Mouse (Mus musculus) intestine, embryonic 16.5 days (tissue): Measurements from ENCODE around the gene Olfr633. TPM values are rescaled to one million over a fixed set of nuclear protein-coding genes. Genes with fewer than 3 reads are reported as not detected.
A peak's percentile ranks its signal among the peaks of the same experiment; 100 is the strongest.
"Not testable (repeated sequence)": the region's sequence is repeated elsewhere in the genome, so short reads cannot be mapped to it uniquely, and the experiment has no call there.

ENCODE experiments used
- ATAC-seq: fragments of 200-750 bp; cut with Nextera tagmentation; 2 replicates; pipeline ENCODE4 v1.8.0; 2017; ENCODE audit warnings: moderate TSS enrichment, moderate library complexity
- H3K27ac ChIP-seq: fragments of 300-500 bp; sonication (generic); 2 replicates; pipeline ENCODE4 v1.5.1; 2014; ENCODE audit warnings: mild to moderate bottlenecking, low read length
- H3K27me3 ChIP-seq: fragments of 300-500 bp; sonication (generic); replicated peaks from 2 replicates; pipeline ENCODE4 v1.6.1; 2014; ENCODE audit warnings: low read length, control low read depth, mixed read lengths; ENCODE audit not compliant: control insufficient read depth, insufficient read depth
- H3K36me3 ChIP-seq: fragments of 300-500 bp; sonication (generic); 2 replicates; pipeline ENCODE4 v1.6.1; 2014; ENCODE audit warnings: low read length, control low read depth; ENCODE audit not compliant: control insufficient read depth, insufficient read depth
- H3K4me1 ChIP-seq: fragments of 300-500 bp; sonication (generic); 2 replicates; pipeline ENCODE4 v1.6.1; 2014; ENCODE audit warnings: low read length, control low read depth, mixed read lengths; ENCODE audit not compliant: control insufficient read depth, insufficient read depth
- H3K4me2 ChIP-seq: fragments of 300-500 bp; sonication (generic); 2 replicates; pipeline ENCODE4 v1.6.1; 2014; ENCODE audit warnings: low read depth, low read length, control low read depth
- H3K4me3 ChIP-seq: fragments of 300-500 bp; sonication (generic); 2 replicates; pipeline ENCODE4 v1.5.1; 2014; ENCODE audit warnings: mild to moderate bottlenecking, low read length
- H3K9ac ChIP-seq: fragments of 300-500 bp; sonication (generic); 2 replicates; pipeline ENCODE4 v1.6.1; 2014; ENCODE audit warnings: low read depth, low read length
- H3K9me3 ChIP-seq: fragments of 300-500 bp; sonication (generic); 2 replicates; pipeline ENCODE4 v1.6.1; 2016; ENCODE audit warnings: low read length, control low read depth; ENCODE audit not compliant: control insufficient read depth
- WGBS: fragments of 180-500 bp; shearing (Covaris S2); extraction: QIAGEN DNeasy Blood & Tissue Kit; methylation state at CpG from one replicate; pipeline ENCODE4 v1.1.7; 2014; 5-methylcytosine and 5-hydroxymethylcytosine counted together
- polyA plus RNA-seq: library from polyadenylated mRNA; unstranded; fragments of >200 nt; fragmentation: Nextera tagmentation; extraction: Ambion mirVana; gene quantifications from 2 replicates; pipeline ENCODE4 v1.2.1, GENCODE M21; 2015

Gene Olfr633
- not detected in 2 replicates for polyA plus RNA-seq

- Histone ChIP-seq H3K36me3 (no peaks in the 10 kb centered on the region), H3K9me3 (no peaks in the 10 kb centered on the region), H3K9ac (no peak within 1 kb of the TSS), H3K4me1 (no peaks in the 10 kb centered on the region), H3K27ac (no peak within 1 kb of the TSS), H3K4me3 (no peak within 1 kb of the TSS), H3K4me2 (no peak within 1 kb of the TSS), H3K27me3 (no peaks in the 10 kb centered on the region)
- no peak for ATAC-seq
Observed at GRCm38 (mm10) chr7:103944137-103944536, at the start of gene Olfr633. Gene Olfr633, plus strand, starts transcription at chr7:103944437.

DNA sequence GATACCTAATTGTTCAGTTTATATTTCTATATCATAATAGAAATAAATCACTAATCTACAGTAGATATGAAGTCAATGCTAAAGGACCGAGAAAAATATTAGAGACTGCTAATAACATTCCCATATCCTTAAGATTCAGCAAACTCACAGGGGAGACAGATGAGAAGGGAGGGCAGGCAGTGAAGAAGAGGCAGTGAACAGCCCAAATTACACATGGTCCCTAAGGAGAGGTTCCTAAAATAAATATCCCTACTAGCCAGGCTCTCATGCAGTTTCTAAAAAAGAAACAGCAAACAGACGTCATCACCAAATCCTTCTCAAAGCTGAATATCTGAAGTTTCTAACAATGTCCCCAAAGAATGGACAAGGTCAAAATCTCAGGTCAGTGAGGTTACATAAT is 41.0 kb upstream of the Olfr633 start, which contains the start of gene Olfr65:
Gene Olfr65 (plus strand): TSS at position 301 of the 400 bp plus-strand sequence.
- no peak within 1 kb of the TSS for H3K4me2 ChIP-seq
- H3K9ac ChIP-seq, result no peak within 1 kb of the TSS
- H3K36me3 ChIP-seq, result no peaks in the 10 kb centered on the region
- H3K4me3 ChIP-seq, result no peak within 1 kb of the TSS
- no peak within 1 kb of the TSS for H3K27ac ChIP-seq
- 83% methylated on average over 2 of the region's 2 CpGs for WGBS
- H3K9me3 ChIP-seq, result no peaks in the 10 kb centered on the region
- no peaks in the 10 kb centered on the region for H3K4me1 ChIP-seq
- no peak for ATAC-seq
- no peaks in the 10 kb centered on the region for H3K27me3 ChIP-seq

DNA sequence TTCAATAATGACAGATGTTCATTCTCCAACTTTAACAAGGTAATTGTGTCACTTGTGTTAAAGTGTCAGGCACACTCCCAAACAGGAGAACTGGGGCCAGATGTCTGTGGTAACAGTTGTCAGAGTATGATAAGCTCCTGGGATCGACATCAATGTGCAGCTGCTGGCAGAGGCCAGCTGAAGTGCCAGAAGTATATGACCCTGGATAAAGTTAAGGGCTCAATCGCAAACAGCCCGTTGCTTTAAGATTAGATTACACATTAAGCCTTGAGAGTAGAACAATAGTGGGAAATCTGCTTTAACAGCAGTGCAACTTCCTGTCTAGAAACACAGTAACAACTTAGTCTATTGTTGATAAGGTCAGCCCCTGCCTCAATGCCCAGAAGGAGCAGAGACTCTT is 34.2 kb upstream of the Olfr633 start:
- no peaks in the 10 kb centered on the region for H3K36me3 ChIP-seq
- no peaks in the 10 kb centered on the region for H3K9me3 ChIP-seq
- no peak overlapping the region for H3K4me2 ChIP-seq
- no peak overlapping the region for H3K9ac ChIP-seq
- 29% methylated on average over 3 of the region's 3 CpGs for WGBS
- H3K27ac ChIP-seq, result no peak overlapping the region
- no peak overlapping the region for H3K4me3 ChIP-seq
- H3K4me1 ChIP-seq, result no peaks in the 10 kb centered on the region
- no peaks in the 10 kb centered on the region for H3K27me3 ChIP-seq
- ATAC-seq, result peak; percentile 98

DNA sequence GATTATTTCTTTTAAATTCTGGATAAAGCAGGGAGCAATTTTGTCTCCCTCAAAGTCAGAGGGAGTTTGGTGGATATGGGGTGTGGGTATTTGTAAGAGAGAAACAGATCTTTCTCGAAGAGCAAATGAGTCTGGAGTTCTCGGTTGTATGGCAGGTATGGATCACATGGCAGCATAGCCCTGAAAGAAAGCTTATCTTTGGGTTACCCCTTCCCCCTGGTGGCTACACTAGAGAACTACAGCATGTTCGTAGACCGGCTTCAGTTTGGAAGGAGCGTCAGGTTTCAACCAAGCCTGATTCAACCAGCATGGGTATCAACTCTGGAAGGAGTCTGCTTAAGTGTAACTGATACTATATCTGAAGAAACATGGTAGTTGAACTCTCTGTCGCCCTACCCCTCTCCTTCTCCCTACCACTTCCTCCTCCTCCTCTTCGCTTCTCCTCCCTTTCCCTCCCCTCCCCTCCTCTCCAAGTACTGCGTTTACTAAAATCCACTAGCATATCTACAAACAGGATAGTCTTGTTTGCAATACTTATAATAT is 31.2 kb upstream of the Olfr633 start:
- no peak overlapping the region for H3K9ac ChIP-seq
- H3K4me3 ChIP-seq, result no peak overlapping the region
- H3K36me3 ChIP-seq, result no peaks in the 10 kb centered on the region
- 52% methylated on average over 8 of the region's 8 CpGs for WGBS
- no peaks in the 10 kb centered on the region for H3K9me3 ChIP-seq
- no peak overlapping the region for H3K27ac ChIP-seq
- H3K27me3 ChIP-seq, result no peaks in the 10 kb centered on the region
- no peak overlapping the region for H3K4me2 ChIP-seq
- ATAC-seq, result no peak
- H3K4me1 ChIP-seq, result no peaks in the 10 kb centered on the region

DNA sequence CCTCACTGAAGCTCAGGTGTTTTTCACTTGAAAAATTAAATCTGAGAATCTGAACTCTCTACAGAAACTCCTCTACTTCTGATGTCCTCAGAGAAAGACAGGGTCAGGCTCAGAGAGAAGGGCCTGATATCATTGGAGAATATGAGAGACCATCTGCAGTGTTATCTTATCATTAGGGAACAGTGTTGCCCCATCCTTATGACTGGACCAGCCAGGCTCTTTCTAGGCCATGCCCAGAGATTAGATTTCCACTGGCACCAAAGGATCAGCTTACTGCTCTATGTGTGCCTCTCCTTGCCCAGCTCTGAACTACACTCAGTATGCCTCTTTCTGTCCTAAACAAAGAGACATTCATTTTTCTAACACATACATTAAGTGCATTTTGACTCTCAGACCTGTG is 28.9 kb upstream of the Olfr633 start:
- H3K36me3 ChIP-seq, result no peaks in the 10 kb centered on the region
- H3K27ac ChIP-seq, result no peak overlapping the region
- H3K4me2 ChIP-seq, result no peak overlapping the region
- no peaks in the 10 kb centered on the region for H3K9me3 ChIP-seq
- no peaks in the 10 kb centered on the region for H3K27me3 ChIP-seq
- H3K4me3 ChIP-seq, result no peak overlapping the region
- H3K9ac ChIP-seq, result no peak overlapping the region
- no peaks in the 10 kb centered on the region for H3K4me1 ChIP-seq
- ATAC-seq, result peak; percentile 71

DNA sequence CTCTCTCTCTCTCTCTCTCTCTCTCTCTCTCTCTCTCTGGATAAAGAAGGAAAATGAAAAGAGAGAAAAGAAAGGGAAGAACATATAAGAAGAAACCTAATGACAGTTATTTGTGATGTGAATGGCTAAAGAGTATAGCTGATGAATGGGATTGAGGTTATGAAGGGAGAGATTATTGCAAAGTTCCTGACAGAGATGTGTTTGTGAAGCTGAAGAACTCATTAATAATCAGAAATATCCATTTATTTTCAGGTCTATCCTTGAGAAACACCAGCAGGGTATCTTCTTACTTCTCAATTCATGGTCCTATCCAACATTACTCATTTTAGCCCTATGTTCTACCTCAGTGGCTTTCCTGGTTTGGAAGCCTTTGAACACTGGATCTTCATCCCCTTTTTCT is 15.7 kb upstream of the Olfr633 start, which contains the start of gene Olfr631:
Gene Olfr631 (plus strand): TSS at position 301 of the 400 bp plus-strand sequence.
- no peaks in the 10 kb centered on the region for H3K4me1 ChIP-seq
- H3K4me3 ChIP-seq, result no peak within 1 kb of the TSS
- no peaks in the 10 kb centered on the region for H3K36me3 ChIP-seq
- no peak within 1 kb of the TSS for H3K9ac ChIP-seq
- H3K4me2 ChIP-seq, result no peak within 1 kb of the TSS
- no peak within 1 kb of the TSS for H3K27ac ChIP-seq
- no peaks in the 10 kb centered on the region for H3K27me3 ChIP-seq
- H3K9me3 ChIP-seq, result no peaks in the 10 kb centered on the region
- no peak for ATAC-seq

- Histone ChIP-seq H3K9me3 (no peaks in the 10 kb centered on the region), H3K27me3 (no peaks in the 10 kb centered on the region), H3K9ac (no peak within 1 kb of the TSS), H3K36me3 (no peaks in the 10 kb centered on the region), H3K4me2 (no peak within 1 kb of the TSS), H3K27ac (no peak within 1 kb of the TSS), H3K4me3 (no peak within 1 kb of the TSS), H3K4me1 (no peaks in the 10 kb centered on the region)
- 66% methylated on average over 2 of the region's 2 CpGs for WGBS
- ATAC-seq, result no peak
Observed at GRCm38 (mm10) chr7:103934264-103934663, 10.0 kb upstream of the Olfr633 start, which contains the start of gene Olfr632. Gene Olfr632, plus strand, starts transcription at chr7:103934347.

DNA sequence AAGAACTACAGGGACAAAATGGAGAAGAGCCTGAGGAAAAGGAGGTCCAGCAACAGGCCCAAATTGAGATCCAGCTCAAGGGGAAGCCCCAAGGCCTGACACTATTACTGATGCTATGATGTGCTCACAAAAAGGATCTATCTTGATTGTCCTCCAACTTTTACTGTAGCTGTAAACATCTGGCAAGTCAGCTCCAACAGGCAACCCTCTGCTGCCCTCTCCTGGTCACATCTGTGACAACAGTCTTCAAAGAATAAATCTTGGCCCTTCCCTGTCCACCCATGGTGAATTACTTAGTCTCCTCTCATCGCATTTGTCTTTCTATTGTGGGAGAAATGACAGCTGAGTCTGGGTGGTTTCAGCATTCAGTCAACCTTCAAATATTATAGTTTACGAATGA is 1.5 kb upstream of the Olfr633 start:
- Histone ChIP-seq H3K36me3 (no peaks in the 10 kb centered on the region), H3K4me3 (no peak overlapping the region), H3K27me3 (no peaks in the 10 kb centered on the region), H3K27ac (no peak overlapping the region), H3K9me3 (no peaks in the 10 kb centered on the region), H3K4me1 (no peaks in the 10 kb centered on the region), H3K4me2 (no peak overlapping the region), H3K9ac (no peak overlapping the region)
- ATAC-seq, result peak; percentile 33; the same call in 1 of the 2 replicates
- 27% methylated on average over 2 of the region's 2 CpGs for WGBS

DNA sequence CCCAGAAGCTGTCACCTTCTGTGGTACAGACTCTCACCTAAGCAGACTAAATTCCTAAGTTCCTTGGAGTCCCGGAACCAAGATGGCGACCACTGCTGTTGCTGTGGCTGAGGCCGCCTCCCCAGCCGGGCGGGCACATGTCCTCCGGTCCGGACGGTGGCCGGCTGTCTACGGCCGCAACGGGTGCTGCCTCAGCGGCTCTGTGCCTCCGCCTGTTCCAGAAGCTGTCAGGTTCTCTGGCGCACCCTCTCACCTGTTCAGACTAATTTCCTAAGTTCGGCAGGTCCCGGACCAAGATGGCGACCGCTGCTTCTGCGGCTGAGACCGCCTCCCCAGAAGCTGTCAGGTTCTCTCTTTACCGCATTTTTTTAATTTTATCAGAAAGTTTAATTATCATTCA is 22.6 kb downstream of the Olfr633 start:
- ATAC-seq, H3K9me3 ChIP-seq, H3K36me3 ChIP-seq, H3K27me3 ChIP-seq, H3K27ac ChIP-seq, H3K4me2 ChIP-seq, H3K9ac ChIP-seq, H3K4me3 ChIP-seq, H3K4me1 ChIP-seq: not testable (repeated sequence)
- WGBS, result 94% methylated on average over 22 of the region's 22 CpGs

DNA sequence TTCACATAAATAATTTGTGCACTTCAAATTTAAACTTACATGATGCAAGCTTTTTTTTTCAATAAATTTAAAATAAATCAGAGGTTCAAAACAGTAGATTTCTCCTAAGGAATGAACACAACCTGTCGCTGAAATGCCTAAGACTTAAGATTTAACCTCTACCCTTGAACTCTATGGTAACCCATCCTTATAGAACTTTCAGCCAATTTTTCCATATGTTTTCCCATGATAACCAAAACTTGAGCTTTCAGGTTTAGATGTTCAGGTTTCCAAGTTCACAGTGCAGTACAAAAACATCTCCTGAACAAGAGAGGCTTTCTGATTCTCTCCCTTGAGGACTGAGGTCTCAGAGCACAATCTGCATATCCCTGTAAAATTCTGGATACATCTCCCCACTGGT is 26.6 kb downstream of the Olfr633 start, which contains the start of gene Olfr635:
Gene Olfr635 (plus strand): TSS at position 301 of the 400 bp plus-strand sequence.
- no peaks in the 10 kb centered on the region for H3K36me3 ChIP-seq
- no peak for ATAC-seq
- H3K4me1 ChIP-seq, result no peaks in the 10 kb centered on the region
- WGBS, result 69% methylated on average over 1 of the region's 1 CpGs
- H3K4me2 ChIP-seq, result no peak within 1 kb of the TSS
- no peaks in the 10 kb centered on the region for H3K27me3 ChIP-seq
- H3K27ac ChIP-seq, result no peak within 1 kb of the TSS
- no peaks in the 10 kb centered on the region for H3K9me3 ChIP-seq
- no peak within 1 kb of the TSS for H3K4me3 ChIP-seq
- H3K9ac ChIP-seq, result no peak within 1 kb of the TSS
